Mouse (Mus musculus): ENCODE data around the gene Folr1. TPM values are rescaled to one million over a fixed set of nuclear protein-coding genes. Genes with fewer than 3 reads are reported as not detected.

Folr1 gene
- total and polyA plus RNA-seq, 2 experiments from 2014 or later, result 7.0 to 49.6 TPM

DNA sequence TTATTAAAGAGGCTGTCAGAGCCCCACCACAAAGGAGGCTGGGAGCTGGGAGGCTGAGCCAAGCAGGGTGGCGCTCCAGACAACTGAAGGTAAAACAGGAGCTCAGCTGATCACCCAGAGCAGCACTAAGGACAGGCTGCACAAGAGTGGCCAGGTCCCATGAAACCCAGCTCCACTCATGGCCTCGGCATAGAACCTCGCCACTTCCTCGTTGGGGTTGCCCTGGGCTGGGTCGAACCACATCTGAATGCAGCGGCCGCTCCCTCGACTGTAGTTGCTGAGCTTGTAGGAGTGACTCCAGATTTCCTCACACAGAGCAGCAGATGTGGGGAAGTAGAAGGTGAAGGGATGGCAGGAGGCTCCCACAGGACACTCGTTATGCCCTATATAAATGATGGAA, 12.2 kb downstream of the Folr1 start:
- Histone ChIP-seq H3K4me3 (ENCODE audit: low read depth, low read length) (no peak overlapping the region), H3K36me3 (ENCODE audit: insufficient read depth) (no peaks in the 10 kb centered on the region), H3K4me2 (ENCODE audit: low read depth) (no peak overlapping the region), H3K27ac (ENCODE audit: low read depth, low read length) (no peak overlapping the region), H3K4me1 (ENCODE audit: insufficient read depth) (no peaks in the 10 kb centered on the region), H3K9me3 (ENCODE audit: low read length) (no peaks in the 10 kb centered on the region), H3K9ac (no peak overlapping the region), H3K27me3 (ENCODE audit: insufficient read depth, low read length) (no peaks in the 10 kb centered on the region)
- TF ChIP-seq CTCF (IDR thresholded peaks at IDR 0.05; ENCODE audit: low read depth), result no peak
- 77% methylated on average over 9 of the region's 9 CpGs for WGBS
- DNase-seq, result no peak
- no peak for ATAC-seq

DNA sequence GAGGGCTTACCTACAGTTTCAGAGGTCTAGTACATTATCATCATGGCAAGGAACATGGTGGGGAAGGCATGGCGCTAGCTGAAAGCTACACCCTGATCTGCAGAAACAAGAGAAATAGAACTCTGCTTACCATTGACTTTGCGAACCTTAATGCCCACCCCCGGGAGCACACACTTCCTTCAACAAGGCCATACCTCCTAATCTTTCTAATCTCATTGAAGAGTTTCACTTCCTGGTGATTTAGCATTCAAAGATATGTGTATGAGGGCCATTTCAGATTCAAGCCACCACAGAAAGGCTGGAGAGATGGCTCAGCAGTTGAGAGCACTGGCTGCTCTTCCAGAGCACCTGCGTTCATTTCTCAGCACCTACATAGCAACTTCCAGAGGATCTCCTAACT, 13.5 kb downstream of the Folr1 start, which contains the start of gene Folr2:
Gene Folr2, minus strand, starts transcription at position 101 of the 400 bp plus-strand sequence.
- no peaks in the 10 kb centered on the region for H3K27me3 ChIP-seq (ENCODE audit: insufficient read depth, low read length)
- DNase-seq (no peak), ATAC-seq (no peak)
- H3K4me3 ChIP-seq (ENCODE audit: low read depth, low read length), result no peak within 1 kb of the TSS
- no peaks in the 10 kb centered on the region for H3K9me3 ChIP-seq (ENCODE audit: low read length)
- no peak for TF ChIP-seq CTCF (IDR thresholded peaks at IDR 0.05; ENCODE audit: low read depth)
- H3K36me3 ChIP-seq (ENCODE audit: insufficient read depth), result no peaks in the 10 kb centered on the region
- no peak within 1 kb of the TSS for H3K4me2 ChIP-seq (ENCODE audit: low read depth)
- no peak within 1 kb of the TSS for H3K27ac ChIP-seq (ENCODE audit: low read depth, low read length)
- H3K4me1 ChIP-seq (ENCODE audit: insufficient read depth), result no peaks in the 10 kb centered on the region
- no peak within 1 kb of the TSS for H3K9ac ChIP-seq
- WGBS, result 90% methylated on average over 4 of the region's 4 CpGs

GRCm38 (mm10) chr7:101853816-101854215, 16.8 kb downstream of the Folr1 start:
- ATAC-seq, result no peak
- no peaks in the 10 kb centered on the region for H3K4me1 ChIP-seq (ENCODE audit: insufficient read depth)

GRCm38 (mm10) chr7:101852846-101853245, 17.7 kb downstream of the Folr1 start:
- no peak for ATAC-seq
- Histone ChIP-seq H3K4me3 (ENCODE audit: low read depth, low read length) (no peak overlapping the region), H3K27me3 (ENCODE audit: insufficient read depth, low read length) (no peaks in the 10 kb centered on the region), H3K36me3 (ENCODE audit: insufficient read depth) (no peaks in the 10 kb centered on the region), H3K9ac (no peak overlapping the region), H3K4me2 (ENCODE audit: low read depth) (no peak overlapping the region), H3K4me1 (ENCODE audit: insufficient read depth) (no peaks in the 10 kb centered on the region), H3K27ac (ENCODE audit: low read depth, low read length) (no peak overlapping the region), H3K9me3 (ENCODE audit: low read length) (no peaks in the 10 kb centered on the region)
- no peak for TF ChIP-seq CTCF (IDR thresholded peaks at IDR 0.05; ENCODE audit: low read depth)
- DNase-seq, result no peak
- 83% methylated on average over 6 of the region's 6 CpGs for WGBS

More at GRCm38 (mm10) chr7:101853816-101854215, 16.8 kb downstream of the Folr1 start:
- H3K9me3 ChIP-seq (ENCODE audit: low read length), result no peaks in the 10 kb centered on the region
- no peaks in the 10 kb centered on the region for H3K36me3 ChIP-seq (ENCODE audit: insufficient read depth)
- no peak overlapping the region for H3K4me2 ChIP-seq (ENCODE audit: low read depth)
- 88% methylated on average over 2 of the region's 2 CpGs for WGBS
- no peak overlapping the region for H3K27ac ChIP-seq (ENCODE audit: low read depth, low read length)
- TF ChIP-seq CTCF (IDR thresholded peaks at IDR 0.05; ENCODE audit: low read depth), result no peak
- H3K4me3 ChIP-seq (ENCODE audit: low read depth, low read length), result no peak overlapping the region
- H3K9ac ChIP-seq, result no peak overlapping the region
- H3K27me3 ChIP-seq (ENCODE audit: insufficient read depth, low read length), result no peaks in the 10 kb centered on the region
- no peak for DNase-seq

DNA sequence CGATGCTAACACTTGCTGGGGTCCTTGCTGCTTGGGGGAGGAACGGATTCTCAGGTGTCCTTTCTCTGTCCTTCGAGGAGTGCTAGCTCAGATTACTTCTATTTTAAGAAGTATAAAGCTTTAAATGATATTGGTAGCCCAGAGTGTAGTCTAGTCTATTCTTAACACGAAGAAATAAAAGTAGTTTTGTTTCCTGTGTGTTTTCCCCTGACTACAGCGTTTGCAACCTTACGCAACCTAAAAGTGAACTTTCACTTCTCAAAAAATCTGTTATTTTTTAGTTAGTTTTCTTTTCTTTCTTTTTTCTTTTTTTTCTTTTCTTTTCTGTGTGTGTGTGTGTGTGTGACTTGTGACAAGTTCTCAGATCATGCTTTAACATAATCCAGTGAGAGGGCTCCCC, 18.9 kb downstream of the Folr1 start:
- Histone ChIP-seq H3K4me3 (ENCODE audit: low read depth, low read length) (no peak overlapping the region), H3K9ac (no peak overlapping the region), H3K4me1 (ENCODE audit: insufficient read depth) (no peaks in the 10 kb centered on the region), H3K27ac (ENCODE audit: low read depth, low read length) (no peak overlapping the region), H3K27me3 (ENCODE audit: insufficient read depth, low read length) (no peaks in the 10 kb centered on the region), H3K4me2 (ENCODE audit: low read depth) (no peak overlapping the region), H3K36me3 (ENCODE audit: insufficient read depth) (no peaks in the 10 kb centered on the region), H3K9me3 (ENCODE audit: low read length) (no peaks in the 10 kb centered on the region)
- DNase-seq, result no peak
- no peak for TF ChIP-seq CTCF (IDR thresholded peaks at IDR 0.05; ENCODE audit: low read depth)
- whole genome bisulfite sequencing, result 83% methylated on average over 6 of the region's 6 CpGs
- no peak for ATAC-seq

- WGBS, result 100% methylated on average over 1 of the region's 1 CpGs
- H3K4me2 ChIP-seq (ENCODE audit: low read depth), result no peak overlapping the region
- no peaks in the 10 kb centered on the region for H3K27me3 ChIP-seq (ENCODE audit: insufficient read depth, low read length)
- no peaks in the 10 kb centered on the region for H3K9me3 ChIP-seq (ENCODE audit: low read length)
- ATAC-seq (no peak), DNase-seq (no peak)
- no peaks in the 10 kb centered on the region for H3K4me1 ChIP-seq (ENCODE audit: insufficient read depth)
- no peak for TF ChIP-seq CTCF (IDR thresholded peaks at IDR 0.05; ENCODE audit: low read depth)
- H3K4me3 ChIP-seq (ENCODE audit: low read depth, low read length), result no peak overlapping the region
- no peak overlapping the region for H3K27ac ChIP-seq (ENCODE audit: low read depth, low read length)
- no peaks in the 10 kb centered on the region for H3K36me3 ChIP-seq (ENCODE audit: insufficient read depth)
- no peak overlapping the region for H3K9ac ChIP-seq
Measured at GRCm38 (mm10) chr7:101847934-101848333, 22.7 kb downstream of the Folr1 start.

GRCm38 (mm10) chr7:101844186-101844585, 26.4 kb downstream of the Folr1 start:
- Histone ChIP-seq H3K4me2 (ENCODE audit: low read depth) (no peak overlapping the region), H3K27me3 (ENCODE audit: insufficient read depth, low read length) (no peaks in the 10 kb centered on the region), H3K4me1 (ENCODE audit: insufficient read depth) (no peaks in the 10 kb centered on the region), H3K4me3 (ENCODE audit: low read depth, low read length) (no peak overlapping the region), H3K9me3 (ENCODE audit: low read length) (no peaks in the 10 kb centered on the region), H3K36me3 (ENCODE audit: insufficient read depth) (no peaks in the 10 kb centered on the region), H3K9ac (no peak overlapping the region), H3K27ac (ENCODE audit: low read depth, low read length) (no peak overlapping the region)
- TF ChIP-seq CTCF (IDR thresholded peaks at IDR 0.05; ENCODE audit: low read depth), result no peak
- 87% methylated on average over 6 of the region's 6 CpGs for WGBS
- ATAC-seq (no peak), DNase-seq (no peak)
